Mouse (Mus musculus) thymus, adult 2 months (tissue): ENCODE results near the gene Mettl24.

Experiments used
- CTCF ChIP-seq: fragments of 200-500 bp; IDR thresholded peaks from 2 replicates; pipeline ENCODE4 v1.5.1; 2012; ENCODE audit warnings: mild to moderate bottlenecking, control low read depth, low read length, moderate library complexity, borderline replicate concordance; ENCODE audit not compliant: control insufficient read depth, poor library complexity, insufficient read depth; ENCODE audit errors: extremely low read depth
- POLR2A ChIP-seq: fragments of 200-500 bp; IDR thresholded peaks from 2 replicates; pipeline ENCODE4 v1.6.1; 2012; ENCODE audit warnings: mild to moderate bottlenecking, low read length, control low read depth, moderate library complexity; ENCODE audit not compliant: control insufficient read depth, poor library complexity, insufficient read depth; ENCODE audit errors: extremely low read depth

GRCm38 (mm10) chr10:40713018-40713608 is 30.0 kb downstream of the Mettl24 start:
- TF ChIP-seq POLR2A (no peak), CTCF (no peak)
